Mouse (Mus musculus) intestine, embryonic 16.5 days (tissue): ENCODE data around the gene Stra8. TPM values are rescaled to one million over a fixed set of nuclear protein-coding genes. Genes with fewer than 3 reads are reported as not detected.

ENCODE experiments used
- ATAC-seq: fragments of 200-750 bp; cut with Nextera tagmentation; 2 replicates; pipeline ENCODE4 v1.8.0; 2017; ENCODE audit warnings: moderate TSS enrichment, moderate library complexity
- H3K27ac ChIP-seq: fragments of 300-500 bp; sonication (generic); 2 replicates; pipeline ENCODE4 v1.5.1; 2014; ENCODE audit warnings: mild to moderate bottlenecking, low read length
- H3K27me3 ChIP-seq: fragments of 300-500 bp; sonication (generic); replicated peaks from 2 replicates; pipeline ENCODE4 v1.6.1; 2014; ENCODE audit warnings: low read length, control low read depth, mixed read lengths; ENCODE audit not compliant: control insufficient read depth, insufficient read depth
- H3K36me3 ChIP-seq: fragments of 300-500 bp; sonication (generic); 2 replicates; pipeline ENCODE4 v1.6.1; 2014; ENCODE audit warnings: low read length, control low read depth; ENCODE audit not compliant: control insufficient read depth, insufficient read depth
- H3K4me1 ChIP-seq: fragments of 300-500 bp; sonication (generic); 2 replicates; pipeline ENCODE4 v1.6.1; 2014; ENCODE audit warnings: low read length, control low read depth, mixed read lengths; ENCODE audit not compliant: control insufficient read depth, insufficient read depth
- H3K4me2 ChIP-seq: fragments of 300-500 bp; sonication (generic); 2 replicates; pipeline ENCODE4 v1.6.1; 2014; ENCODE audit warnings: low read depth, low read length, control low read depth
- H3K4me3 ChIP-seq: fragments of 300-500 bp; sonication (generic); 2 replicates; pipeline ENCODE4 v1.5.1; 2014; ENCODE audit warnings: mild to moderate bottlenecking, low read length
- H3K9ac ChIP-seq: fragments of 300-500 bp; sonication (generic); 2 replicates; pipeline ENCODE4 v1.6.1; 2014; ENCODE audit warnings: low read depth, low read length
- H3K9me3 ChIP-seq: fragments of 300-500 bp; sonication (generic); 2 replicates; pipeline ENCODE4 v1.6.1; 2016; ENCODE audit warnings: low read length, control low read depth; ENCODE audit not compliant: control insufficient read depth
- WGBS: fragments of 180-500 bp; shearing (Covaris S2); extraction: QIAGEN DNeasy Blood & Tissue Kit; methylation state at CpG from one replicate; pipeline ENCODE4 v1.1.7; 2014; 5-methylcytosine and 5-hydroxymethylcytosine counted together
- polyA plus RNA-seq: library from polyadenylated mRNA; unstranded; fragments of >200 nt; fragmentation: Nextera tagmentation; extraction: Ambion mirVana; gene quantifications from 2 replicates; pipeline ENCODE4 v1.2.1, GENCODE M21; 2015

Gene Stra8
- not detected in 2 replicates for polyA plus RNA-seq

DNA sequence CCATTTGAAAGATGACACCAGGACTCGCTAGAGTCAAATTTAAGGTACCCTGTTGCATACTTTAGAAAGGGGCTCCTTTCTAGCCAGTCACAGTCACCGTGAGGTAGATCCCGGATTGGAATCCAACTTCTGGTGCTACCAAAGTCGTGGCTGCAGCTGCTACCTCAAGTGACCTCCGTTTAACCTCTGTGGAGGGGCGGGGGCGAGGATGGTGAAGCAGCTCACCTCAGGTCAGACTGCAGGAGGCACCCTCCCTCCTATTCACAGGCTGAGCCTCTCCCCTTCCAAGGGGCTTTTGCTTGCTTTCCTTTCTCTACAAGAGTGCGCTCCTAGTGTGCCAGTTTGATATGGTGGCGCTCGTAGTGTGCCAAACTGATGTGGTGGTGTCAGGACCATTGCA is at the start of gene Stra8:
Stra8 (plus strand) TSS at position 208 of the 400 bp plus-strand sequence.
- H3K36me3 ChIP-seq: no peaks in the 10 kb centered on the region
- no peak within 1 kb of the TSS for H3K4me2 ChIP-seq
- ATAC-seq: no peak
- H3K9ac ChIP-seq: no peak within 1 kb of the TSS
- no peak within 1 kb of the TSS for H3K4me3 ChIP-seq
- H3K4me1 ChIP-seq: no peaks in the 10 kb centered on the region
- no peaks in the 10 kb centered on the region for H3K27me3 ChIP-seq
- H3K9me3 ChIP-seq: no peaks in the 10 kb centered on the region
- H3K27ac ChIP-seq: no peak within 1 kb of the TSS
- WGBS: 45% methylated on average over 10 of the region's 10 CpGs

GRCm38 (mm10) chr6:34870724-34871123 is 49.2 kb upstream of the Stra8 start:
- ATAC-seq: no peak
- no peak overlapping the region for H3K4me2 ChIP-seq
- no peaks in the 10 kb centered on the region for H3K36me3 ChIP-seq
- no peak overlapping the region for H3K9ac ChIP-seq
- H3K9me3 ChIP-seq: no peaks in the 10 kb centered on the region
- H3K27ac ChIP-seq: no peak overlapping the region
- no peaks in the 10 kb centered on the region for H3K27me3 ChIP-seq
- WGBS: 72% methylated on average over 5 of the region's 5 CpGs
- H3K4me1 ChIP-seq: peaks cover 24% of the 10 kb centered on the region
- H3K4me3 ChIP-seq: no peak overlapping the region

DNA sequence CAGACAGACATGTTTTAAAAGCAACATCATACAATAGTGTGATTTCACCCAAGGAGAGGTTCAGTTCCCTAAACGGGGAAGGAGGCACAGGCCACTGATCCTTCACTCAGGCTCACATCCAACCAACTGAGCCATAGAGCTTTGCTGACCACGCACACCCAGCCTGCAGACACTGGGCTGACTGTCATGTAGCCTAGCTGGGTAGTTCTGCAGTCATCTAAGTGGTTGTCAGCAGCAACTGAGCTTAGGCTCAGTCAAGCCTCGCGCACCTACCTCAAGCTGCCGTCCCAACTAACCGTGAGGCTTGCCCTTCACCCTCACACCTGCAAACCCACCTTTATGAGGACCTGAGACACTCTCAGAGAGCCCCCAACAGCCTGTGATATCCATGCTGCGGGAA is 48.0 kb upstream of the Stra8 start:
- H3K9me3 ChIP-seq: no peaks in the 10 kb centered on the region
- ATAC-seq: no peak
- no peak overlapping the region for H3K9ac ChIP-seq
- H3K4me3 ChIP-seq: no peak overlapping the region
- no peaks in the 10 kb centered on the region for H3K36me3 ChIP-seq
- H3K27ac ChIP-seq: no peak overlapping the region
- no peak overlapping the region for H3K4me2 ChIP-seq
- no peaks in the 10 kb centered on the region for H3K27me3 ChIP-seq
- peaks cover 30% of the 10 kb centered on the region for H3K4me1 ChIP-seq
- WGBS: 92% methylated on average over 7 of the region's 7 CpGs

DNA sequence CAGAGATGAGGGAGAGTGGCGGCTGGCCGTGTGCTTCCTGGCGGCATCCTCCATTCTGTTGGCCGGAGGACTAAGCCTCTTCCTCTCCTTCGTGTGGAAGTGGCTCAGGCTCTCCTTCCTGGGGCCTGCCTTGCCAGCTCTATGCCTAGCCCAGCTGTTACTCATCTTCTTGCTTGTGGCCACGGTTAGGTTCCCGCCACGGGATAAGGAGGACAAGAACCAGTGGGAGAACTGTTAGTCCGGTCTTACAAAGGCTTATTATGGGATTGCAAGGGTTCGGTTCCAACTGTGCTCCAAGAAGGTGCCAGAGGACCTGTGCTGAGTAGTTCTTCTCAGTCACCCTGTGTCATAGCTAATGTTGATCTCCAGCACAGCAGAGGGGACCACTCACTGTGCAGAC is 47.1 kb upstream of the Stra8 start:
- ATAC-seq: no peak
- WGBS: 85% methylated on average over 10 of the region's 10 CpGs
- H3K4me2 ChIP-seq: no peak overlapping the region

DNA sequence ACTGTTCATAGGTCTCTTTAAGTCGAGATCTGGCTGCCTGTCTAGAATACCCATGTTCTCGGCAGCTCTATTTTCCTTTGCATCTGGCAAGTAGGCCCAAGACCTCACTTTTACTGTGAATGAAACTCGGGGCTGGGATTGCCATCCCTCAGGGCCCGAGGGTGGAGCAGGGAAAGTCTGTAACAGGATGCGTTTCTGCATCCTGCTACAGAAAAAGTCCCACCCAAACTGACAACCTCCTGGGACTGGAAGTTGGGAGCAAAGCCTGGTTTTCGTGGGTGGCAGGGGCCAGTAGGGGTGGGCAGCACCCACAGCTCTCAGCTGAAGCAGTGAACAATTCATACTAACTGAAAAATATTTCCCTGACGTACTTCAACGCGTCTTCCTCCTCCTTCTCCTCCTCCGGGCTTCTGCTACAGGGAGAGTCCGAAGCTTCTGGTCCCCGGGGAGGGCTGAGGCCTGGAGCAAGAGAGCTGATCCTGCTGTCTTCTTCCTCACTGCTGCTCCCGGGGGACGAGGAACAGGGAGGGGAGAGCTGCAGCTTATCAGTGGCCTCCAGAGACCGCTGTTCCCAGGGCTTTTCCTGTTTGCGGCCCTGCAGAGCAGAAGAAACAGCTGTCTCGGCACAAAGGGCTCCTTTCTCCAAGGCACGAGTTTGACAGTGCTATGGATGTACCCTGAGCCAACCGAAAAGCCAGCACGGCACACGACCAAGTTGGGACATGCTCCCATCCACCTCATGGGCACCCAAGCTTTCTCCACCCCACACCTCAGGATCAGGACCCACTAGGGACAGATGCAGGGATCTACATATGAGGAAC is 45.7 kb upstream of the Stra8 start:
- H3K4me1 ChIP-seq: peaks cover 32% of the 10 kb centered on the region
- H3K9me3 ChIP-seq: no peaks in the 10 kb centered on the region
- WGBS: 62% methylated on average over 21 of the region's 21 CpGs
- H3K27me3 ChIP-seq: no peaks in the 10 kb centered on the region
- no peak overlapping the region for H3K4me2 ChIP-seq
- ATAC-seq: no peak
- peak overlapping the region; percentile 46 for H3K9ac ChIP-seq
- H3K27ac ChIP-seq: peak overlapping the region; percentile 3
- H3K4me3 ChIP-seq: no peak overlapping the region
- no peaks in the 10 kb centered on the region for H3K36me3 ChIP-seq

More for the DNA sequence above, 47.1 kb upstream of the Stra8 start:
- Histone ChIP-seq H3K4me3 (no peak overlapping the region), H3K4me1 (peaks cover 28% of the 10 kb centered on the region), H3K27me3 (no peaks in the 10 kb centered on the region), H3K9ac (no peak overlapping the region), H3K36me3 (no peaks in the 10 kb centered on the region), H3K27ac (no peak overlapping the region), H3K9me3 (no peaks in the 10 kb centered on the region)

DNA sequence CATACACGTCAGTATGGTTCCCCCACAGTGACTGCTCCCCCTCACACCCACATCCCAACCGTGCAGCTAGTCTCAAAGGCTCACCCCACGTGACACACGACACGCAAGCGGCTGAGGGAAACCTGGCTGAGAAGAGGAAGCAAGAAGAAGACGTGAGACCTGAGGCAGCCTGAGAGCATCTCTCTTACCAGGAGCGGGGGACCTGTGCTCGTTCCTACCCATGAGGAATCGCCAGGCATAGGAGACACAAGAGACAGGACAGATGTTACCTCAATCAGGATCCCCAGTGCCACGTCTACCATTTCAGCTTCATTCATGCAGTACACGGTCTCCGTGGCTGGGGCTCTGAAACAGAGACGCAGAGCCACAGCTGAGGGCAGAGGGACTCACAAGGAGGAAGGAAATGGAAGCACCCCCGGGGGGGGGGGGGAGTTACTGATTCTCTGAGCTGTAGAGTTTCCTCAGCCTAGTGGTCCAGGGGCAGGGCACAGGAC is 44.6 kb upstream of the Stra8 start:
- Histone ChIP-seq H3K9ac (no peak overlapping the region), H3K36me3 (no peaks in the 10 kb centered on the region)
- no peak for ATAC-seq

DNA sequence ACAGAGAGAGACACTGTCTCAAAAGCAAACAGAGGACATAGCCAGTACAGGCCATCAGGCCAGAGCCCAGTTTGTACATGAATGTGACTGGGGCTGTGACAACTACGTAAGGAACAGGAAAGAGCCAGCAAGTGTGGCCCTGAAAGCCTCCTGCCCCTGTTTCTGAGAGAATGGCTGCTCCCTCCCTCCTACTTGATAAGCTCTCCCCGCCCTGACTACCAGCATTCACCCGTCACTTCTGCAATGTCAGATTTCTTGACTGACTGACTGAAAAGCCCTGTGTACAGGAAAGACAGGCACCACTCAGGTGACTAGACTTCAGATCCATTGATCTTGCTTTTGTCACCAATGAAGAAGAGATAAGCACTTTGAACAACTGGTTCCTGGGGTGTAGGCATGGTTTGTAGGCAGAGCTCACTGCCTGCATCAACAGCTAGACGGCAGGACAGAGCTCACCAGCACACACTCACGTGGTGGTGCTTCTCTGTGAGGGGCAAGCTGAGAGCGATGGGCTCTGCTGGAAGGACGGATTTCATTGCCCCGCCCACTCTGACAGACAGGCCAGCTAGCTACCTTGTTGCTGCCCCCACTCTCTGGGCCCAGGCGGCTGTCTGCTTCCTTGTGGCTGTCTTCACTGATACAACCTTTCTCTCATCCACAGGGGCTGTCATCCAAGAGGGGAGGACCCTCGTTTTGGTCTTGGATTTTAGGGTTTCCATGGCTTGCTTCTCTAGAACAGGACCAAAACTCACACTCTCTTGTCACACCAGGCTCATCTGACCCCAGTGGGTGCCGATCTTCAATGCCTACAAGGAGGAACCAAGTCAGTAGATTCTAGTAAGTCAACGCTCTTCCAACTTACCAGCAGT is 43.8 kb upstream of the Stra8 start:
- Histone ChIP-seq H3K4me3 (no peak overlapping the region), H3K9me3 (no peaks in the 10 kb centered on the region), H3K27me3 (no peaks in the 10 kb centered on the region), H3K4me2 (no peak overlapping the region), H3K27ac (peak overlapping the region; percentile 53), H3K9ac (peak overlapping the region; percentile 93), H3K4me1 (peaks cover 27% of the 10 kb centered on the region), H3K36me3 (no peaks in the 10 kb centered on the region)
- peak; percentile 17 for ATAC-seq
- WGBS: 51% methylated on average over 12 of the region's 12 CpGs

More for the DNA sequence above, 44.6 kb upstream of the Stra8 start:
- peaks cover 30% of the 10 kb centered on the region for H3K4me1 ChIP-seq
- H3K27me3 ChIP-seq: no peaks in the 10 kb centered on the region
- WGBS: 86% methylated on average over 15 of the region's 15 CpGs
- no peaks in the 10 kb centered on the region for H3K9me3 ChIP-seq
- no peak overlapping the region for H3K4me2 ChIP-seq
- no peak overlapping the region for H3K4me3 ChIP-seq
- H3K27ac ChIP-seq: no peak overlapping the region; the same call in 1 of the 2 replicates

DNA sequence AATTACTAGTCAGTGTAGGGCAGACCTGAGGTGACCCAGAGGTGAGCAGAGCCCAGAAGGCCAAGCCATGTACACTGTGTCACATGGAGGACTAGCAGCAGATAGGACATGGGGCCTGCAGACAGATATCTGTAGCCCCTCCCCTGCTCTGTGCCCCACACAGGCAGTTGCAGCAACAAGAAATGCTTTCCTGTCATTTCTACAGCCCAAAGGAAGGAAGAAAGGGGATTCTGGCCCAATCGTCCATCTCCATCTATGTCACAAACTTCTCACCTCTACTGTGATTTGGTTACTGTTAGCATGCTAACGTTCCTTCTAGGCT is 43.2 kb upstream of the Stra8 start:
- ATAC-seq: peak; percentile 59
- Histone ChIP-seq H3K27me3 (no peaks in the 10 kb centered on the region), H3K4me1 (peaks cover 27% of the 10 kb centered on the region), H3K4me2 (peak overlapping the region; percentile 70), H3K9ac (peak overlapping the region; percentile 93), H3K27ac (peak overlapping the region; percentile 95), H3K36me3 (no peaks in the 10 kb centered on the region), H3K9me3 (no peaks in the 10 kb centered on the region), H3K4me3 (peak overlapping the region; percentile 75)
- 33% methylated on average over 2 of the region's 2 CpGs for WGBS
